Mouse (Mus musculus) Muller cell, postnatal 12 days (primary cell): ENCODE results near the gene Cacng7.

Experiments
- DNase-seq: peaks from one replicate; pipeline ENCODE4 v3.0.0-alpha.2; 2015; ENCODE audit errors: inconsistent ontology term

Cacng7 gene

GRCm38 (mm10) chr7:3345301-3345700, 12.5 kb downstream of the Cacng7 start:
- no peak for DNase-seq

GRCm38 (mm10) chr7:3347366-3348287, 14.9 kb downstream of the Cacng7 start:
- DNase-seq: peak; percentile 73

- DNase-seq: peak; percentile 7
Measured at GRCm38 (mm10) chr7:3348326-3348725, 15.6 kb downstream of the Cacng7 start.

- no peak for DNase-seq
Measured at GRCm38 (mm10) chr7:3349775-3350174, 17.0 kb downstream of the Cacng7 start.

DNA sequence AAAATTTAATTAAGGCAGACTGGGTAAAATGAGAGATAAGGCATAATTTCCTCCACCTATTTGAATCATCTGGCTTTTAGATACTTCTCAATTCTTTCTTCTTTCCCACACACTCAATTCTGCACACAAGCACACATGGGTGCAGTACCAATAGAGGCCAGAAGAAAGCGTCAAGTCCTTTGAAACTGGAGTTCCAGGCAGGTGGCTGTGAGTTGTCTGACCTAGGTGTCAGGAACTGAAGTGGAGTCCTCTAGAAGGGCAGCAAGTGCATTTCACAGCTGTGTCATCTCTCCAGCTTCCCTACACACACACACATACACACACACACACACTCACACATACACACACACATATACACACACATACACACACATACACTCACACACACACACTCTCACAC, 18.8 kb downstream of the Cacng7 start:
- DNase-seq: no peak

GRCm38 (mm10) chr7:3354850-3355249, 22.1 kb downstream of the Cacng7 start:
- no peak for DNase-seq

- DNase-seq: no peak
Measured at GRCm38 (mm10) chr7:3360678-3361077, 27.9 kb downstream of the Cacng7 start.

DNA sequence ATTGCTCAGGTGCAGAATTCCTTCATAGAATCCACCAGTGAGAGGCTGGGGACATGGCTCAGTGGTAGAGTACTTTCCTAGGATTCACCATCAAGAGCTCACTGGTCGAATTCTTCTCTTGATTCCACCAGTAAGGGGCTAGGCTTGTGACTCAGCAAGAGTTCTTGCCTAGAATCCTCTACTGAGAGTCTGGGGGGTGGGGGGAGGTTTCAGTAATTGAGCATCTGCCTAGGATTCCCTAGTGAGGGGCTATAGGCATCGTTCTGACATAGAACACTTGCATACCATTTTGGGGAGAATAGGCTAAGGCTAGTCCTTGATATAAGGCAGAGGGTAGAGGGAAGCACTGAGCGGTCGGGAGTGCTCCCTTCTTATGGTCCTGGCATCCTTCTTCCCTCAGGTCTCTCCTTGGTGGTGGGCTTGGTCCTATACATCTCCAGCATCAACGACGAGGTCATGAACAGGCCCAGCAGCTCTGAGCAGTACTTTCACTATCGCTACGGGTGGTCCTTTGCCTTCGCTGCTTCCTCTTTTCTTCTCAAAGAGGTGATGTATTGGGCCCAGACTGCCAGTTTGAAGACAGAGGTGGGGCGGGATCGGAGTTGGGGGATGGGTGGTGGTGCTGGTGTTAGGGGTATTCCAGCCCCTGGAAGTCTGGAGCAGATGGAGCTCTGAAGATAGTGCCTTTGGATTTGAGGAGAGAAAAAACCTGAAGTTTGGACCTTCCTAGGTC, 33.0 kb downstream of the Cacng7 start:
- DNase-seq: no peak

- DNase-seq: no peak
Measured at GRCm38 (mm10) chr7:3366705-3367516, 34.2 kb downstream of the Cacng7 start.

GRCm38 (mm10) chr7:3367569-3367968, 34.8 kb downstream of the Cacng7 start:
- no peak for DNase-seq

DNA sequence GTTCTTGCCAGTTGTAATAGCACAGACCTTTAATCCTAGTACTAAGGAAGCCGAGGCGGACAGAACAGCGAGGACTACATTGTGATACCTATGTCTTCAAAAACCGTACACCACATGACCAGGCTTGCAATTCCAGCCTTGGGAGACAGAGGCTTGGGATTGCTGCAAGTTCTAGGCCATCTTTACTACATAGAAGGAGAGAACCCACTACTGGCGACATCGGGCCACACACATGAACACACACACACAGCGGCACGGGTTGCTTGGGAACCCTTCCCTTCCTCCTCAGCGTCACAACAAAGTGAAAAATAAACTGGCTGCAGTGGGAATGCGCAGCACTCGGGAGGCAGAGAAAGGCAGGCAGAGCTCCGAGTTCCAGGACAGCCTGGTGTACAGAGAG, 35.6 kb downstream of the Cacng7 start:
- DNase-seq: no peak

DNA sequence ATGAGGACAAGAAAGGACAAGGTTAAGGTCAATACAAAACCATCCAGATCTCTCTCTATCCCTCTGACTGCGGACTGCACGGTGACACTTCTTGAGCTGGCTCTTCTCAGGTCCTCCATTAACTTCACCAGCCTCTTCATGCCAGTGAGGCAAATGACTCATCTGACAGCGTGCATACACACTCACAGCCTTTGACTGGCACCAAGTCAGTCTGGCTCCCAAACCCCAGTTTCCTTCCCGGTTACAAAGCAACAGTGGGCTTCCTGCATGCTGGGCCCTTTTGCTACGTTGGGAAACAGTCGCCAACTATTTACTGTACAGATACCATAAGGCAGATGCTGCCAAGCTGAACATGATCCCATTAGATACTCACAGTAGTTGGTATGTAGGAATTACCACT, 36.4 kb downstream of the Cacng7 start:
- no peak for DNase-seq

DNA sequence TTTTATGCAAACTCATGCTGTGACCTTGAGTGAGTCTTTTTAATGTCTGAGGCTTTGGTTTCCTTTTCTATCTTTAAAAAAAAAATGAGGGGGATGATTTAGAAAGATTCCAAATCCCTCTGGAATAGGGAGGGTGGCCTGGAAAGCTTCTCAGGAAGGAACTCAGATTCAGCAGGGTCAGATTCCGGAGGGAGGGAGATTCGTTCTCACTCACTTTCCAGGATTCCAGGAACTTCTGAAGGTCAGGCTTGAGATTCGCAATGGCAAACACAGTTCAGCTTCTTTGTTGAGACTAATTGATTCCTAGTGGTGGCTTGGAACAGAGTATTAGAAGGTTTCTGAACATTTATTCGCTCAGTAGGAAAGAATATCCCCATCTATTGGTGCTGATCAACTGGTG, 37.7 kb downstream of the Cacng7 start:
- no peak for DNase-seq

GRCm38 (mm10) chr7:3372376-3372775, 39.6 kb downstream of the Cacng7 start:
- DNase-seq: no peak

DNA sequence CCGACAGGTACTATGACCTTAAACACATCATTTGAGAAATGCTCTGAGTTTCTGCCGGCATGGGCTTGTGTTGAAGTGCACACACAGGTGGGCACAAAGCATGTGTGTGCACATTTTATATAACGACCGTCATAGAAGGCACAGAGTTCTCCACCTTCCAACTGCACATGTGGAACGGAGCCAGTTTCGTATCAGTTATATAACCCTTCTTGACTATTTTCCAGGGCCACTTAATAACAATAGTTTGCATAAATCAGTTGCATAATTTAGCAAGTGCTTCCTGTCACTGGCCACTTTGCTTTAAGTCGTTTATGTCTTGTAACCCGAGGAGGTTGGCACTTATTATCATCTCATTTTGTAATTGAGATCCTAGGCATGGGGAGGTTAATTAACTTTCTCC, 41.0 kb downstream of the Cacng7 start:
- DNase-seq: no peak

- peak; percentile 81 for DNase-seq
Measured at GRCm38 (mm10) chr7:3376831-3377230, 44.1 kb downstream of the Cacng7 start.

GRCm38 (mm10) chr7:3382123-3382522, 49.4 kb downstream of the Cacng7 start:
- DNase-seq: no peak

GRCm38 (mm10) chr7:3384807-3385319, 52.1 kb downstream of the Cacng7 start:
- no peak for DNase-seq

GRCm38 (mm10) chr7:3386036-3386730, 53.4 kb downstream of the Cacng7 start:
- DNase-seq: no peak

DNA sequence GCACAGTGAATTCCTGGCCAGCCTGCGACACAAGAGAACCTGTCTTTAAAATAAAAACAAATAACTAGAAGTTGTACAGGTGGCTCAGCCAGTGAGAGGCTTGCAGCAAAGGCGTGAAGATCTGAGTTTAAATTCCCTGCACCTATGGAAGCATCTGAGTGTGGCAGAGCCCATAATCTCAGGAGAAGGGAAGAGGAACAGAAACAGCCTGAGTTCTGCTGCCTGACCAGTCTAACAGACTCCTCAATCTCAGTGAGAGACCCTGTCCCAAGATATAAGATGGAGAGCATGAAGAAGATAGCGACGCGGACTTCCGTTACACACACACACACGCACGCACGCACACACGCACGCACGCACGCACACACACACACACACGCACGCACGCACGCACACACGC, 55.0 kb downstream of the Cacng7 start:
- DNase-seq: no peak

DNA sequence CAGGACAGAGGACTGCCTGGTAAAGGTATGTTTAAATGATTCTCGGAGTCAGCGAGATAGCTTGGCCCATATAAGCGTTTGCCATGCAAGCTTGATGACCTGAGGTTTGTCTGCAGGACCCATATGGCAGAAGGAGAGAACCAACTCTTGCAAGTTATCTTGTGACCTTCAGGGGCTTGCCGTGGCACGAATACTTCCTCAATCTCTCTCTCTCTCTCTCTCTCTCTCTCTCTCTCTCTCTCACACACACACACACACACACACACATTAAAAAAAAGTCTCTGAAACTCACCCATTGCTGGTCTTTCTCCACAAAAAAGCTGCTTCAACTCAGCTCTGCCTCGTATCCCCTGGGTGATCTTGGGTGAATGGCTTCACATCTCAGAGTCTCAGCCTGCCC, 56.1 kb downstream of the Cacng7 start:
- DNase-seq: no peak
